Mouse (Mus musculus): ENCODE data around the gene Kpna6.

- no peak for TF ChIP-seq CTCF (IDR thresholded peaks at IDR 0.05; ENCODE audit: borderline replicate concordance, insufficient read depth, low read depth, low read length)
- TF ChIP-seq POLR2A (IDR thresholded peaks at IDR 0.05; ENCODE audit: borderline replicate concordance, insufficient read depth, low read length) = no peak
These were observed 37.0 kb upstream of the Kpna6 start for GRCm38 (mm10) chr4:129709486-129710129.

Data from cerebellum, adult 2 months (tissue).